Mouse (Mus musculus): Measurements from ENCODE around the gene Eif2a. TPM values are rescaled to one million over a fixed set of nuclear protein-coding genes. Genes with fewer than 3 reads are reported as not detected.
"Not testable (repeated sequence)": the region's sequence is repeated elsewhere in the genome, so short reads cannot be mapped to it uniquely, and the experiment has no call there.

Gene Eif2a
- polyA plus RNA-seq, 1 experiment from 2014 or later = 61.4 TPM

DNA sequence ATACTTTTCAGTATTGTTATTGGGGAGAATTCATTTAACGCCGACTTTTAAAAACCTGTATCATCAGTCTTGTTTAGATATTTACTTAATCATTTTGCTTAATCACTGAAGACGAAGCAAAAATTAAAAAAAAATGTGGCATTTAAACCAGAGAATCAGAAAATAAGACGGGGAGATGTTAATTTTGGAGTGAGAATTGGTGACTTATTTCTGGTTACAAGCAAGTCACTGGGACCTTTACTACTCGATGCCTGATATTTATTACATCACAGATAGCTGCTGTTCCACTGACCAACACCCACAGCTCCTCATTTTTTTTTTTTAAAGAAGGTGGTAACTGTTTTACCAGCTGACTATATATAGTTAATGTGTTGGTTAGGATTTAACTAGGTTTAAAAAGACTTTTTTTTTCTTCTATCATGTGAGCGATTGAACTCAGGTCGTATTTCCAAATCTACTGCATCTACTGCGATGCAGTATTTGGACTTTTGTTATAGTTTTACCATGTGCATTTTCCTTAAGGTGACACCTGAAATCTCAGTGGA, 52.0 kb downstream of the Eif2a start:
- peak overlapping the region; percentile 88 for H3K4me3 ChIP-seq (ENCODE audit: low read depth, low read length)
- H3K9me3 ChIP-seq (ENCODE audit: low read depth, low read length) = no peaks in the 10 kb centered on the region
- H3K27me3 ChIP-seq (ENCODE audit: insufficient read depth, low read length) = no peaks in the 10 kb centered on the region
- H3K4me1 ChIP-seq (ENCODE audit: insufficient read depth) = no peaks in the 10 kb centered on the region
- no peak for TF ChIP-seq CTCF (IDR thresholded peaks at IDR 0.05; ENCODE audit: low read depth)
- H3K27ac ChIP-seq (ENCODE audit: low read depth) = peak overlapping the region; percentile 100; the same call in 1 of the 2 replicates
- H3K9ac ChIP-seq = peak overlapping the region; percentile 98
- peak overlapping the region; percentile 56 for H3K4me2 ChIP-seq
- 17% methylated on average over 8 of the region's 8 CpGs for WGBS
- H3K36me3 ChIP-seq (ENCODE audit: insufficient read depth) = peaks cover 7% of the 10 kb centered on the region; the same call in 1 of the 2 replicates
- ATAC-seq (ENCODE audit: insufficient read depth) = no peak
- DNase-seq = peak; percentile 19

DNA sequence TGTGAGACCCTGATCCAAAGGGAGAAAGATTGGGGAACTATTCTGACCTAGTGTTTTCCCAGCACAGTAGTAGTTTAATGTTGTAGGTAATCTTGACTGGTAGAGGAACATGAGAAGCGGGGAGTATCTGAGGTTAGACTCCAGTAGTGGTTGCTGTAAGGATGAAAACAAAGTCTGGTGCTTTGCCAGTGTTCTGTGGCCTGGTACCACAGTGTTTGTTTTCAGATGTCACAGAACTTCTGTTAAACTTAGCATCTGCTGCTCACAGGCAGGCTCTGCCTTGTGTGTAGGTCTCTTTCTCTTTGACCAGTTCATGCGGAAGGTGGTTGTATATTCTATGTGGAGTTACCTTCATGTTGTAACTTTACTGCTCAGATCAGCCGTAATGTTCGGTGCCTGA, 55.9 kb downstream of the Eif2a start:
- Histone ChIP-seq H3K4me1 (ENCODE audit: insufficient read depth) (no peaks in the 10 kb centered on the region), H3K9me3 (ENCODE audit: low read depth, low read length) (no peaks in the 10 kb centered on the region), H3K9ac (no peak overlapping the region), H3K4me3 (ENCODE audit: low read depth, low read length) (no peak overlapping the region), H3K27me3 (ENCODE audit: insufficient read depth, low read length) (no peaks in the 10 kb centered on the region), H3K4me2 (no peak overlapping the region), H3K27ac (ENCODE audit: low read depth) (no peak overlapping the region), H3K36me3 (ENCODE audit: insufficient read depth) (peaks cover 14% of the 10 kb centered on the region)
- 75% methylated on average over 4 of the region's 4 CpGs for WGBS
- no peak for ATAC-seq (ENCODE audit: insufficient read depth)
- DNase-seq = no peak
- TF ChIP-seq CTCF (IDR thresholded peaks at IDR 0.05; ENCODE audit: low read depth) = no peak

DNA sequence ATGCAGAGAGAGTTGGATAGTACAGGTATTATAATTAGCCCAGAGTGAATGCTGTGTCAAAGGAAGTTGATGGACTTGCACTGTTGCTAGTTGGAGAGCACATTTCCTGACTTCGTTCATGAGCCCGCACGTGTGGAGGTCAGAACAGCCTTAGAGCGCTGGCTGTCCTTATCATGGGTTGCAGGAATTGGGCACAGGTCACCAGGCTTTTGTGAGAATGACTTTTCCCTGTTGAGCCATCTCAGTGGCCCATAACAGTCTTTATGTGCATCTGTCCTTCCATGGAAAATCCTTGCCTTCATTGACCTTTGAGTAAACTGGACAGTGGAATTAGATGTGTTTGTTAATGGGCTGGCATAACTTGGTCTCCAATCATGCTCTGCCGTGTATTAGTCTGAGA, 56.7 kb downstream of the Eif2a start:
- H3K9me3 ChIP-seq (ENCODE audit: low read depth, low read length) = no peaks in the 10 kb centered on the region
- ATAC-seq (ENCODE audit: insufficient read depth) = no peak
- WGBS = 67% methylated on average over 5 of the region's 5 CpGs
- no peak overlapping the region for H3K9ac ChIP-seq
- no peak for DNase-seq
- no peak for TF ChIP-seq CTCF (IDR thresholded peaks at IDR 0.05; ENCODE audit: low read depth)
- peaks cover 21% of the 10 kb centered on the region for H3K36me3 ChIP-seq (ENCODE audit: insufficient read depth)
- no peak overlapping the region for H3K4me3 ChIP-seq (ENCODE audit: low read depth, low read length)
- no peak overlapping the region for H3K4me2 ChIP-seq
- H3K4me1 ChIP-seq (ENCODE audit: insufficient read depth) = no peaks in the 10 kb centered on the region
- H3K27me3 ChIP-seq (ENCODE audit: insufficient read depth, low read length) = no peaks in the 10 kb centered on the region
- H3K27ac ChIP-seq (ENCODE audit: low read depth) = no peak overlapping the region

DNA sequence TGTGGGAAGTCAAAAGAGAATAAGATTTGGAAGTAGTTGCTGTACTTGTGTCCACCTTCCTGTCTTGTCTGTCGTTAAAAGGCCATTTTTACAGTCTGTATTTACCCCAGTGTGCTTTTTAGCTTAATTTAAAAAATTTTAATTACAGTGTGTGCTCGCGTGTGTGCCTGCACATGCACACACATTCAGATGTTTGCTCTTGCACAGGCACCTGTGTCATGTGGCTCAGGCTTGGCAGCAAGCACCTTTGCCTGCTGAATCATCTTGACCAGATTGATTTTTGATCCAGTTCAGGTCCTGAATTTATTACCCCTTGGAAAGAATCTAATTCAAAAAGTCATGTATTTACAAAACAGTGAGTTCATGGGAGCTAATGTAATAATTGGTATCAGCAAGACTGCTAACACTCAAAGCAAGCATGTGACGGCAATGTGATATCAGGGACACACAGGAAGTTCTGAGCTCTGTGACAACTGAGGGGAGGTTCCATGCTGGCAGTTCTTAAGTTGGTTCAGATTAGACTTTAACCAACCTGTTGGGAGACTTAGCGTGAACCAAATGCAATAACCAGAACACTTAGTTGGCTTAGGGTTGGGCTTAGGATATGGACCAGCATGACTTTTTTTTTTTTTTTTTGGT, 57.3 kb downstream of the Eif2a start:
- no peak for TF ChIP-seq CTCF (IDR thresholded peaks at IDR 0.05; ENCODE audit: low read depth)
- Histone ChIP-seq H3K36me3 (ENCODE audit: insufficient read depth) (peaks cover 27% of the 10 kb centered on the region), H3K4me2 (no peak overlapping the region), H3K4me1 (ENCODE audit: insufficient read depth) (no peaks in the 10 kb centered on the region), H3K9ac (no peak overlapping the region), H3K9me3 (ENCODE audit: low read depth, low read length) (no peaks in the 10 kb centered on the region), H3K27me3 (ENCODE audit: insufficient read depth, low read length) (no peaks in the 10 kb centered on the region), H3K27ac (ENCODE audit: low read depth) (no peak overlapping the region), H3K4me3 (ENCODE audit: low read depth, low read length) (no peak overlapping the region)
- 86% methylated on average over 5 of the region's 5 CpGs for WGBS
- ATAC-seq (ENCODE audit: insufficient read depth) = no peak
- DNase-seq = no peak

DNA sequence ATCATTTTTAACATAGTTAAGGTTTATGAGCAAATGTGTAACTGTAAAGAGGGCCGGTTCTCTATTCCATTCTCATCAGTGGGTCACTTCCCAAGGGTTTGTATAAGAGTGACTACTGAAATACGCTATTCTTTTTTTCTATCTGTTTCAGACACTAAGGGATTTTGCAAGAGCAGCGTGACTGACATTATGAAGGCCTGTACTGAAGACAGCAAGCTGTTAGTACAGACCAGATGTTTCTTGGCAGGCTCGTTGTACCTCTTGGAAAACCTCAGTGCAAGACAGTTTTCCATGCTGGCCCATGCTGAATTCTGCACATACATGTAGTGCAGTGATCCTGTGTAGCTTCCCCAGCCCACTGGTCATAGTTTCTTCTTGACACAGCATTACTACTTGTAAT, 64.9 kb downstream of the Eif2a start:
- not testable (repeated sequence) for H3K27ac ChIP-seq (ENCODE audit: low read depth); H3K4me3 ChIP-seq (ENCODE audit: low read depth, low read length); ATAC-seq (ENCODE audit: insufficient read depth); H3K4me2 ChIP-seq; H3K9me3 ChIP-seq (ENCODE audit: low read depth, low read length); DNase-seq; H3K9ac ChIP-seq; H3K4me1 ChIP-seq (ENCODE audit: insufficient read depth); H3K27me3 ChIP-seq (ENCODE audit: insufficient read depth, low read length)
- WGBS = 74% methylated on average over 4 of the region's 4 CpGs
- H3K36me3 ChIP-seq (ENCODE audit: insufficient read depth) = peaks cover 55% of the 10 kb centered on the region

DNA sequence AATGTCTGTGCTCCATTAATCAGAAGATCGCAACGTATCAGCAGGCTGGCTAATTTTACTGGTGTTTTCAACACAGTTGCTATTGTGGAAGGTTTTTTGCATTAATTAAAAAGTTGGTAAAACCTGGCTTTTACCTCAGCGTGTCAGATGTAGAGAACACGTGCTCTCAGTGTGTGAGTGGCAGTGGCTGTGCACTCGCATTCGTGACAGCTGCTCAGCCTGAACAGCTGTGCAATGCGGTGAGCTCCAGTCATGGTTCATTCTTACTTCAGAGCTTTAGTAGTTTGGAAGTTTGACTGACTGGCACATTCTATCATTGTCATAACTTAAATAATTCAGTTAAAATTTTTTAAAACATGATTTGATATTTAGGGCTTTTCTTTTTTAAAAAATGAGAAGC, 67.0 kb downstream of the Eif2a start:
- not testable (repeated sequence) for H3K9me3 ChIP-seq (ENCODE audit: low read depth, low read length); ATAC-seq (ENCODE audit: insufficient read depth); H3K4me3 ChIP-seq (ENCODE audit: low read depth, low read length); DNase-seq; H3K4me2 ChIP-seq; H3K9ac ChIP-seq; H3K4me1 ChIP-seq (ENCODE audit: insufficient read depth); H3K27ac ChIP-seq (ENCODE audit: low read depth); H3K27me3 ChIP-seq (ENCODE audit: insufficient read depth, low read length)
- 88% methylated on average over 7 of the region's 7 CpGs for WGBS
- H3K36me3 ChIP-seq (ENCODE audit: insufficient read depth) = peaks cover 38% of the 10 kb centered on the region

DNA sequence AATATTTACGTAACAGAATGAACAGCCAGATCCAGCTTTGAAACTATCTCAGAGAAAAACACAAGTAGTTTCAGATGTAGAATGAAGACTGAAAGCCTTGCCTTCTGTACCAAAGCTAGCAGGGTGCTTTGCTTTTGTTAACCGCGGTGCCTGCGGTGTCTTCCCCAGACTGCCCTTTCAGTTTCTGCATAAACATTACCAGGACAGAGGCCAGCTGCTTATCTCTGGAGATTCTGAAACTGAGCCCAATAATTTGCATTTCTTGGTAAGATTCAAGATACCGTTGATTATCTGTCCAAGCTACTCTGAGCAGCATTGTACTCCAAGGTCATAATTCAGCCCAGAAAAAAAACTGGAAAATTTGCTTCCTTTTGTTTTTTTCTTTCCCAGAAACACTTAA, 68.0 kb downstream of the Eif2a start:
- no peaks in the 10 kb centered on the region for H3K4me1 ChIP-seq (ENCODE audit: insufficient read depth)
- 57% methylated on average over 5 of the region's 5 CpGs for WGBS
- DNase-seq = peak; percentile 11
- H3K4me2 ChIP-seq = no peak overlapping the region
- H3K9ac ChIP-seq = no peak overlapping the region
- ATAC-seq (ENCODE audit: insufficient read depth) = no peak
- TF ChIP-seq CTCF (IDR thresholded peaks at IDR 0.05; ENCODE audit: low read depth) = no peak
- no peaks in the 10 kb centered on the region for H3K27me3 ChIP-seq (ENCODE audit: insufficient read depth, low read length)
- H3K4me3 ChIP-seq (ENCODE audit: low read depth, low read length) = no peak overlapping the region
- H3K36me3 ChIP-seq (ENCODE audit: insufficient read depth) = peaks cover 30% of the 10 kb centered on the region
- no peak overlapping the region for H3K27ac ChIP-seq (ENCODE audit: low read depth)
- no peaks in the 10 kb centered on the region for H3K9me3 ChIP-seq (ENCODE audit: low read depth, low read length)

Other genes with a start within 250 kb of the Eif2a start
- 13.7 and 17.6 TPM in 2 replicates for gene Tsc22d2, start 111.1 kb upstream of the Eif2a start, polyA plus RNA-seq (2014; fragmentation: Nextera tagmentation; extraction: Ambion mirVana)
- 131 and 147 TPM in 2 replicates for gene Serp1, start 71 bp downstream of the Eif2a start, polyA plus RNA-seq (2014; fragmentation: Nextera tagmentation; extraction: Ambion mirVana)
- 21.8 and 23.8 TPM in 2 replicates for gene Selenot, start 50.8 kb downstream of the Eif2a start, polyA plus RNA-seq (2014; fragmentation: Nextera tagmentation; extraction: Ambion mirVana)
- not detected in 2 replicates for gene Erich6, start 111.4 kb downstream of the Eif2a start, polyA plus RNA-seq (2014; fragmentation: Nextera tagmentation; extraction: Ambion mirVana)
- 6.8 and 7.4 TPM in 2 replicates for gene Siah2, start 166.6 kb downstream of the Eif2a start, polyA plus RNA-seq (2014; fragmentation: Nextera tagmentation; extraction: Ambion mirVana)

All from lung, embryonic 14.5 days (tissue).